Mouse (Mus musculus) ZHBTc4 (cell line): ENCODE data around the gene Pan2.

ENCODE experiments used
- DNase-seq: peaks from one replicate; pipeline ENCODE4 v3.0.0-alpha.2; 2011; ENCODE audit warnings: low read depth, low spot score

The Pan2 gene

GRCm38 (mm10) chr10:128336597-128336996 lies 33.5 kb downstream of the Pan2 start:
- no peak for DNase-seq

GRCm38 (mm10) chr10:128337306-128338181 lies 34.4 kb downstream of the Pan2 start, which contains the start of gene Cs:
Gene Cs, plus strand, starts transcription at chr10:128337734.
- DNase-seq, result peak; percentile 99

GRCm38 (mm10) chr10:128338415-128338814 lies 35.3 kb downstream of the Pan2 start:
- DNase-seq, result peak; percentile 31

- no peak for DNase-seq
These were observed 35.8 kb downstream of the Pan2 start for GRCm38 (mm10) chr10:128338948-128339347.

- DNase-seq, result peak; percentile 82
These were observed 37.1 kb downstream of the Pan2 start for GRCm38 (mm10) chr10:128340257-128340656.

GRCm38 (mm10) chr10:128343436-128343835 lies 40.3 kb downstream of the Pan2 start:
- DNase-seq, result no peak

GRCm38 (mm10) chr10:128344568-128345275 lies 41.6 kb downstream of the Pan2 start:
- peak; percentile 83 for DNase-seq

- DNase-seq, result peak; percentile 61
These were observed 44.4 kb downstream of the Pan2 start for GRCm38 (mm10) chr10:128347541-128347940.

GRCm38 (mm10) chr10:128358796-128359195 lies 55.7 kb downstream of the Pan2 start:
- DNase-seq, result peak; percentile 70

- DNase-seq, result no peak
These were observed 56.1 kb downstream of the Pan2 start for GRCm38 (mm10) chr10:128359226-128359625.

GRCm38 (mm10) chr10:128361836-128362235 lies 58.7 kb downstream of the Pan2 start:
- no peak for DNase-seq

GRCm38 (mm10) chr10:128362568-128362967 lies 59.4 kb downstream of the Pan2 start:
- DNase-seq, result peak; percentile 43

GRCm38 (mm10) chr10:128367899-128368401 lies 64.8 kb downstream of the Pan2 start:
- DNase-seq, result no peak

- DNase-seq, result peak; percentile 95
These were observed 65.5 kb downstream of the Pan2 start, which contains the start of gene Coq10a for GRCm38 (mm10) chr10:128368402-128369217. Gene Coq10a, minus strand, starts transcription at chr10:128368997.

- no peak for DNase-seq
These were observed 66.0 kb downstream of the Pan2 start for GRCm38 (mm10) chr10:128369218-128369543.

- peak; percentile 18 for DNase-seq
These were observed 66.5 kb downstream of the Pan2 start for GRCm38 (mm10) chr10:128369599-128369998.

GRCm38 (mm10) chr10:128370021-128370420 lies 66.9 kb downstream of the Pan2 start:
- peak; percentile 83 for DNase-seq

GRCm38 (mm10) chr10:128370601-128371000 lies 67.5 kb downstream of the Pan2 start:
- DNase-seq, result peak; percentile 83
